Mouse (Mus musculus) myocyte (in vitro differentiated cells): ENCODE measurements around the gene Gm17604. TPM values are rescaled to one million over a fixed set of nuclear protein-coding genes. Genes with fewer than 3 reads are reported as not detected.

Experiments used
- H3K27me3 ChIP-seq: one replicate; pipeline ENCODE4 v1.6.1; 2011; ENCODE audit not compliant: control insufficient read depth, insufficient read depth, insufficient read length
- H3K36me3 ChIP-seq: one replicate; pipeline ENCODE4 v1.6.1; 2011; ENCODE audit not compliant: control insufficient read depth, insufficient read depth
- H3K4me2 ChIP-seq: one replicate; pipeline ENCODE4 v1.6.1; 2011; ENCODE audit warnings: low read depth, control low read depth
- H3K4me3 ChIP-seq: one replicate; pipeline ENCODE4 v1.5.1; 2011; ENCODE audit warnings: mild to moderate bottlenecking, control low read depth, moderate library complexity
- H3K79me2 ChIP-seq: one replicate; pipeline ENCODE4 v1.6.1; 2011; ENCODE audit not compliant: control insufficient read depth, insufficient read depth
- H3ac ChIP-seq: one replicate; pipeline ENCODE4 v1.6.1; 2011; ENCODE audit not compliant: control insufficient read depth, insufficient read length
- CEBPB ChIP-seq: IDR thresholded peaks from 2 replicates; pipeline ENCODE4 v1.6.1; 2011; ENCODE audit warnings: mild to moderate bottlenecking, moderate library complexity; ENCODE audit not compliant: poor library complexity, insufficient read depth, severe bottlenecking
- E2F4 ChIP-seq: IDR thresholded peaks from one replicate; pipeline ENCODE4 v1.6.1; 2011; ENCODE audit warnings: mild to moderate bottlenecking, control low read depth, moderate library complexity; ENCODE audit not compliant: insufficient read depth
- MAX ChIP-seq: IDR thresholded peaks from one replicate; pipeline ENCODE4 v1.6.1; 2011; ENCODE audit warnings: low read depth, mild to moderate bottlenecking, control low read depth
- MYOD1 ChIP-seq, 3 experiments: IDR thresholded peaks; one replicate each; pipeline ENCODE4 v1.6.1; 2011; ENCODE audit warnings: control low read depth in 2 of 3, low read depth in 2 of 3, mild to moderate bottlenecking in 2 of 3, moderate library complexity in 1 of 3; ENCODE audit not compliant: insufficient read length in 2 of 3, control insufficient read depth in 1 of 3
- MYOG ChIP-seq, 3 experiments: IDR thresholded peaks; one replicate each; pipeline ENCODE4 v1.6.1; 2011; ENCODE audit warnings: control low read depth in 2 of 3, low read depth in 2 of 3, mild to moderate bottlenecking in 2 of 3; ENCODE audit not compliant: insufficient read length in 2 of 3, control insufficient read depth in 1 of 3, insufficient read depth in 1 of 3
- POLR2A ChIP-seq: IDR thresholded peaks from one replicate; pipeline ENCODE4 v1.6.1; 2011; ENCODE audit warnings: low read depth, mild to moderate bottlenecking, control low read depth, moderate library complexity; ENCODE audit not compliant: insufficient read length
- POLR2AphosphoS2 ChIP-seq: IDR thresholded peaks from one replicate; pipeline ENCODE4 v1.6.1; 2011; ENCODE audit warnings: low read depth, control low read depth; ENCODE audit not compliant: insufficient read length
- REST ChIP-seq: IDR thresholded peaks from one replicate; pipeline ENCODE4 v1.6.1; 2011; ENCODE audit warnings: mild to moderate bottlenecking, control low read depth, moderate library complexity; ENCODE audit not compliant: insufficient read depth, insufficient read length
- SRF ChIP-seq: IDR thresholded peaks from one replicate; pipeline ENCODE4 v1.6.1; 2011; ENCODE audit warnings: low read depth; ENCODE audit not compliant: control insufficient read depth, insufficient read length
- TCF12 ChIP-seq: IDR thresholded peaks from one replicate; pipeline ENCODE4 v1.6.1; 2011; ENCODE audit warnings: mild to moderate bottlenecking, control low read depth; ENCODE audit not compliant: poor library complexity, insufficient read depth, severe bottlenecking
- TCF3 ChIP-seq: IDR thresholded peaks from one replicate; pipeline ENCODE4 v1.6.1; 2011; ENCODE audit warnings: low read depth, control low read depth; ENCODE audit not compliant: insufficient read length
- USF1 ChIP-seq: IDR thresholded peaks from one replicate; pipeline ENCODE4 v1.6.1; 2011; ENCODE audit warnings: low read depth, mild to moderate bottlenecking, control low read depth, moderate library complexity
- polyA plus RNA-seq: library from polyadenylated mRNA; unstranded; fragments of >200 nt; fragmentation: generic; extraction: Trizol; gene quantifications from one replicate; pipeline ENCODE4 v1.2.1, GENCODE M21; 2012; ENCODE audit warnings: missing spikeins

The Gm17604 gene
- not detected for polyA plus RNA-seq

DNA sequence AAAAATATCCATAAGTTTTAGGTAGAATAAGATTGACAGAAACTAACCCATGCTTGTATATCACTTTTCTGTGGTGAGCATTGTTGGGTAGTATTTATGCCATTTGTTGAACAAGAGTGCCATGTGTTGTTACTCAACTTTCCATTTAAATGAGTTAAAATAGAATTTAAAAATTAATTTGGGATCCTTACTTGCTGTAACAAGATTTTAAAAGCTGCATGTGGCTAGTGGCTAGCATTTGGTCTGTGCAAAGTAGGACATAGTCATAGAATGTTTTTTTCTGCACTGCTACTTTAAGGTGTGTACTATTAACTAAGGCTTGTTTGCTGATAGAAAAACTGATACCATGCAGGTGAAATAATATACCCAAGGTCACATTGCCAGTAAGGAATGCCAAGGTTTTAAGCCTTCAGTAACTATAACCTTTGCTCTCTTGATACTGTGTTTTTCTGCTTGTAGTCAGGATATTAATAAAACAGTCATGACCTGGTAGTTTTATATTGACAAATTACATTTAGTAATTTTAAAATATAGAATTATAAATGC, at the start of gene Gm17604:
Gene Gm17604, minus strand, starts transcription at position 51 of the 546 bp plus-strand sequence.
- no peak within 1 kb of the TSS for H3K4me2 ChIP-seq

DNA sequence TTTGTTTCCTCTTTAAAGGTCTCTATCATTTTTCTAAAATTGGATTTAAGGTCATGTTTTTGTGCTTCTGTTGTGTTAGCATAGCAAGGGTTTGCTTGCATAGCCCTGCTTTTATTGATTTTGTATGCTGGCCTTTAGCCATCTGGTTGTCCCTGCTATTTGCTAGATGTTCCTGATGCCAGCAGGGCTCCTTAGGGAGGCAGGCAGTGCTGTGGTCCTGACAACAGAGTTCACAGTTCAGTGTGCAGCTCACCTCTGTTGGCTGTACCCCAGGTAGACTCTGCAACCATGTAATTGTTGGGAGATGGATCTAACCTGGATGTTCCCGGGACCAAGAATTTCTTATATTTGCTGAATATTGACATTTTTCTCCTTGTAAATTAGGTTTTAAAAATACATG, 45.3 kb upstream of the Gm17604 start:
- Histone ChIP-seq H3K36me3 (no peaks in the 10 kb centered on the region), H3ac (no peak overlapping the region), H3K27me3 (no peaks in the 10 kb centered on the region), H3K4me2 (no peak overlapping the region), H3K4me3 (no peak overlapping the region), H3K79me2 (no peaks in the 10 kb centered on the region)
- TF ChIP-seq SRF (no peak), TCF3 (no peak)

More for the DNA sequence above, at the start of gene Gm17604:
- no peaks in the 10 kb centered on the region for H3K79me2 ChIP-seq
- TF ChIP-seq E2F4 (no peak), CEBPB (no peak), MYOG (IDR thresholded peaks at IDR 0.05; ENCODE audit: control insufficient read depth in 1 of 3, insufficient read depth in 1 of 3, insufficient read length in 2 of 3, low read depth in 2 of 3) (no peak), SRF (no peak), USF1 (no peak), POLR2A (no peak), TCF3 (no peak), MAX (no peak), POLR2AphosphoS2 (no peak)
- no peak within 1 kb of the TSS for H3K4me3 ChIP-seq
- no peaks in the 10 kb centered on the region for H3K36me3 ChIP-seq
- H3ac ChIP-seq = no peak within 1 kb of the TSS
- no peaks in the 10 kb centered on the region for H3K27me3 ChIP-seq

DNA sequence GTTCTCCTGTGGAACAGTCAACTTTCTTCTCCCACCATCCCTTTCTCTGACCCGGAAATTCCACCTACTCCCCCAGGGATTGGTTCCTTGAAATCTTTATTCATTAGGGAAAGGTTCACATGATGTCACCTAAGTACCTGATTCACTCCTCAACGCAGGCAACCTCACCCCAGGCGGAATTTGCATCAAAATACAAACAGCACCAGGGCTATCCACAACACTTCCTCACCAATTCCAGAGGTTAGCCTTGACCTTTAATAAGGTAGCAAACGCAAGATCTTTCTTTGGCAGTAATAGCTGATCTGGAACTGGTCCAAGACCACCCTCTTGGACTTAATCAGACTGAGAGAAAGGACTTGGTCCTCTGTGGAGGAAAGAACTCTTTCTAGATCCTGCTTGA, 1.5 kb downstream of the Gm17604 start:
- TF ChIP-seq SRF (no peak), E2F4 (no peak), MYOD1 (IDR thresholded peaks at IDR 0.05; ENCODE audit: control insufficient read depth in 1 of 3, insufficient read length in 2 of 3, low read depth in 2 of 3) (no peak), REST (no peak), POLR2A (no peak), TCF12 (no peak), TCF3 (no peak), MAX (no peak), CEBPB (no peak), USF1 (no peak), POLR2AphosphoS2 (no peak), MYOG (IDR thresholded peaks at IDR 0.05; ENCODE audit: control insufficient read depth in 1 of 3, insufficient read depth in 1 of 3, insufficient read length in 2 of 3, low read depth in 2 of 3) (no peak)
- Histone ChIP-seq H3K36me3 (no peaks in the 10 kb centered on the region), H3K4me2 (no peak overlapping the region), H3K27me3 (no peaks in the 10 kb centered on the region), H3K4me3 (no peak overlapping the region), H3K79me2 (no peaks in the 10 kb centered on the region), H3ac (no peak overlapping the region)

DNA sequence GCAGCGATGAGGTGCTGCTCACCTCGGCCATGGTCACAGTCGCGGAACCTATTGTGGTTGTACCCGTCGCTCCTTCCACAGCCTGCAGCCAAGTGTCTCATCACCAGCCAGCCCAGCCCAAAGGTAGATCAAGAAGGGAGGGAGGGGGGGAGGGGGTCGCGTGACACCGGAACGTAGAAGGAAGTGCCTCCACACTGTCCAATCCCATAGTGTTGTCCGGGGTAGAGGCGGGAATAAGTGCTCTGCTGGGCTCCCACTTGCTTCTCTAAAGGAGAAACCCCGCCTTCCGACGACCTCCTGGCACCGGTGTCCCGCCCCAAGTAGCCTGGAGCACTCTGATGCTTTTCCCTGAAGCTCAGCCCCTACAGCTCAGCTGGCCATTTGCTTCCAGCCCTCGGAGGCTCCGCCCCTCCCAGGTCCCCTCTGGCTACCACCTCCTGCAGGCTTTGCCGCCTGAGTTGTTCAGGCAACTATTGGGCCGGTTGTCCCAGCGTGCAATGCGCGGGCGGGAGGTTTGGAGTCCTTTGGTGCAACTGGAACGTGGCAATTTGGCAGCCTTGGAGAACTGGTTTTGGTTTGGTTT, 24.3 kb downstream of the Gm17604 start, which contains the start of the genes Mospd2 and Fancb:
Gene Mospd2, minus strand, starts transcription at position 183 of the 583 bp plus-strand sequence.
Gene Fancb, plus strand, starts transcription at position 400 of the 583 bp plus-strand sequence.
- TF ChIP-seq CEBPB (no peak), USF1 (peak; percentile 9), POLR2A (peak; percentile 61), MAX (no peak), MYOD1 (IDR thresholded peaks at IDR 0.05; ENCODE audit: control insufficient read depth in 1 of 3, insufficient read length in 2 of 3, low read depth in 2 of 3) (no peak), TCF3 (no peak), E2F4 (peak; percentile 87)
- H3K27me3 ChIP-seq = no peaks in the 10 kb centered on the region
- H3K4me2 ChIP-seq = peak within 1 kb of the TSS; percentile 77
- peak within 1 kb of the TSS; percentile 47 for H3K4me3 ChIP-seq
- H3ac ChIP-seq = no peak within 1 kb of the TSS
- H3K36me3 ChIP-seq = no peaks in the 10 kb centered on the region
- H3K79me2 ChIP-seq = peaks cover 20% of the 10 kb centered on the region

DNA sequence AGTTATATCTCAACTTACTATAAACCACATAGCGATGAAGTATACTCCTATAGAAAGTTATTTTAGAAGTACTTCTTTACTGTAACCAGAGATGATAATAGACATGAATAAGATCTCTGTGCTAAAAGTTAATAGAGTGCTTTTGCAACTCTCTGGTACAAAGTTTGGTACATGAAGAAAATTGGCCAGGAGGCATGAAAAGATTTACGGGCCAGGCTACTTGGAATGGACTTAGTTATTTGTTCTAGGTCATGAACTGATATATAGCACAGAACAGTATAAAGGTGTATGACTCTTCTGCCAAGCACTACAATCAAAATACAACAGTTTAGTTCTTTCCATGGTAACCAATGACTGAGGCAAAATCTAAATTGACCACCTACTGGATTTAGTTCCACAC, 25.8 kb downstream of the Gm17604 start:
- H3ac ChIP-seq = no peak overlapping the region
- no peaks in the 10 kb centered on the region for H3K36me3 ChIP-seq
- peaks cover 21% of the 10 kb centered on the region for H3K79me2 ChIP-seq
- H3K4me3 ChIP-seq = peak overlapping the region; percentile 47
- H3K4me2 ChIP-seq = peak overlapping the region; percentile 70
- TF ChIP-seq CEBPB = no peak
- H3K27me3 ChIP-seq = no peaks in the 10 kb centered on the region
